Mouse (Mus musculus): ENCODE measurements around the gene Cilp.
"Not testable (repeated sequence)": the region's sequence is repeated elsewhere in the genome, so short reads cannot be mapped to it uniquely, and the experiment has no call there.

Cilp gene

GRCm38 (mm10) chr9:65252026-65252425 lies 13.0 kb upstream of the Cilp start:
- no peak for DNase-seq

- no peak for DNase-seq
Observed at GRCm38 (mm10) chr9:65255906-65256600, 8.9 kb upstream of the Cilp start.

GRCm38 (mm10) chr9:65257218-65257910 lies 7.6 kb upstream of the Cilp start:
- no peak for DNase-seq

GRCm38 (mm10) chr9:65259366-65259765 lies 5.6 kb upstream of the Cilp start:
- DNase-seq: no peak

GRCm38 (mm10) chr9:65261591-65262230 lies 3.3 kb upstream of the Cilp start:
- DNase-seq: peak; percentile 66 to 77

- DNase-seq: no peak
Observed at GRCm38 (mm10) chr9:65262641-65263120, 2.3 kb upstream of the Cilp start.

GRCm38 (mm10) chr9:65267742-65268515 lies 2.9 kb downstream of the Cilp start:
- DNase-seq: peak; percentile 23 to 45

GRCm38 (mm10) chr9:65273048-65273809 lies 8.2 kb downstream of the Cilp start:
- peak; percentile 23 to 26 for DNase-seq

- DNase-seq: no peak
Observed at GRCm38 (mm10) chr9:65273873-65274272, 8.9 kb downstream of the Cilp start.

GRCm38 (mm10) chr9:65274851-65275250 lies 9.9 kb downstream of the Cilp start:
- DNase-seq: not testable (repeated sequence)

GRCm38 (mm10) chr9:65275810-65276530 lies 11.0 kb downstream of the Cilp start:
- DNase-seq: no peak

GRCm38 (mm10) chr9:65281536-65282151 lies 16.7 kb downstream of the Cilp start:
- peak; percentile 51 to 60 for DNase-seq

GRCm38 (mm10) chr9:65283301-65283700 lies 18.3 kb downstream of the Cilp start:
- DNase-seq: peak; percentile 33 to 48

- DNase-seq: not testable (repeated sequence)
Observed at GRCm38 (mm10) chr9:65288252-65288651, 23.3 kb downstream of the Cilp start.

- DNase-seq: no peak
Observed at GRCm38 (mm10) chr9:65289988-65290387, 25.0 kb downstream of the Cilp start.

- no peak for DNase-seq
Observed at GRCm38 (mm10) chr9:65292421-65292820, 27.4 kb downstream of the Cilp start.

- no peak for DNase-seq
Observed at GRCm38 (mm10) chr9:65293119-65293518, 28.1 kb downstream of the Cilp start.

- DNase-seq: no peak
Observed at GRCm38 (mm10) chr9:65293580-65293972, 28.6 kb downstream of the Cilp start.

GRCm38 (mm10) chr9:65293973-65294715 lies 29.2 kb downstream of the Cilp start, which contains the start of gene Clpx:
TSS of gene Clpx (plus strand) at chr9:65294260.
- DNase-seq: peak; percentile 97 to 98

- no peak for DNase-seq
Observed at GRCm38 (mm10) chr9:65294716-65295378, 29.9 kb downstream of the Cilp start.

Data from cerebellum, adult 18-20 months (tissue).